Mouse (Mus musculus) bone marrow macrophage, adult 2 months (primary cell): ENCODE measurements around the gene Txn1. TPM values are rescaled to one million over a fixed set of nuclear protein-coding genes. Genes with fewer than 3 reads are reported as not detected.
A peak's percentile ranks its signal among the peaks of the same experiment; 100 is the strongest.

Experiments used
- H3K27ac ChIP-seq: 2 replicates; pipeline ENCODE4 v1.5.1; 2012; ENCODE audit warnings: low read depth, low read length; ENCODE audit not compliant: insufficient read depth
- H3K4me1 ChIP-seq: 2 replicates; pipeline ENCODE4 v1.6.1; 2012; ENCODE audit warnings: low read length; ENCODE audit not compliant: control insufficient read depth, insufficient read depth
- H3K4me3 ChIP-seq: 2 replicates; pipeline ENCODE4 v1.5.1; 2012; ENCODE audit warnings: mild to moderate bottlenecking, low read length, moderate library complexity; ENCODE audit not compliant: insufficient read depth
- CTCF ChIP-seq: IDR thresholded peaks from 2 replicates; pipeline ENCODE4 v1.5.1; 2012; ENCODE audit warnings: low read depth, mild to moderate bottlenecking, low read length, moderate library complexity
- POLR2A ChIP-seq: IDR thresholded peaks from 2 replicates; pipeline ENCODE4 v1.6.1; 2012; ENCODE audit warnings: mild to moderate bottlenecking, low read depth, low read length, borderline replicate concordance
- polyA plus RNA-seq: library from polyadenylated mRNA; stranded (reverse); fragments of >200 nt; gene quantifications from 2 replicates; pipeline ENCODE4 v1.2.4, GENCODE M21; 2012; ENCODE audit not compliant: missing spikeins, insufficient read depth, insufficient read length

Gene Txn1
- polyA plus RNA-seq, 1 experiment: 298 TPM

DNA sequence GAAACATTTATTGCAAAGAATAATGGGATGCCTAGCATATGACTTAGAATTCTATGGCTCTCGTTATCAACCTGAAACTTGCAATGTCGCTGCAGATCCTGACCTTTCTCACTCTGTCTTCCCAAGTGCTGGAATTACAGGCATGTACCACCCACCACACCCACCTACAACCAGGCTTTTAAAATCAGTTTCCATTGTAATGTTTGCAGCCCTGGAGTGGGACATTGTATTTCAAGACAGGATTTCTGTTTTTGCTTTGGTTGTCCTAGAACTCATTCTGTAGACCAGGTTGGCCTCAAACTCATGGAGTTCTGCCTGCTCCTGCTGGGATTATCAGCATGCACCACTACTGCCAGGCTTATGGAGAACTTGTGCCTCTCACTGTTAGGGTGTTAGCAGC lies 13.3 kb downstream of the Txn1 start:
- no peak overlapping the region for H3K4me3 ChIP-seq
- H3K27ac ChIP-seq: no peak overlapping the region
- TF ChIP-seq POLR2A (no peak), CTCF (no peak)
- H3K4me1 ChIP-seq: no peaks in the 10 kb centered on the region

DNA sequence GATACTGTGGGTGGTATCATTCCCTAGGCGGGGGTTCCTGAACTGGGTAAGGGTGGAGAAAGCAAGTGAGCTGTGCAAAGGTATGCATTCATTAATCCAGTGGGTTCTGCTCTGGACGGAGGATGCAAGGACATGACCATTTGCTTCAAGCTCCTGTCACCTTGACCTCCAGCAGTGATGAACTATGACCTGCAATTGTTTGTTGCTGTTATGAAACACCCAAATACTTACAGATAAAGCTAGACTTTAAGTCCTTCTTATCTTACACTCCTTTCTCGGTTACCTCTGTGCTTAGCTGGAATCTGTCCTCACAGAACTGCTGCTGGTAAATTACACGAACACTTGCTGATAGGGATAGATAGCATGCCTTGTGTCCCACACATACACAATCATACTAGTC lies 15.6 kb downstream of the Txn1 start:
- Histone ChIP-seq H3K4me3 (no peak overlapping the region), H3K4me1 (no peaks in the 10 kb centered on the region), H3K27ac (no peak overlapping the region)
- TF ChIP-seq POLR2A (no peak), CTCF (no peak)

DNA sequence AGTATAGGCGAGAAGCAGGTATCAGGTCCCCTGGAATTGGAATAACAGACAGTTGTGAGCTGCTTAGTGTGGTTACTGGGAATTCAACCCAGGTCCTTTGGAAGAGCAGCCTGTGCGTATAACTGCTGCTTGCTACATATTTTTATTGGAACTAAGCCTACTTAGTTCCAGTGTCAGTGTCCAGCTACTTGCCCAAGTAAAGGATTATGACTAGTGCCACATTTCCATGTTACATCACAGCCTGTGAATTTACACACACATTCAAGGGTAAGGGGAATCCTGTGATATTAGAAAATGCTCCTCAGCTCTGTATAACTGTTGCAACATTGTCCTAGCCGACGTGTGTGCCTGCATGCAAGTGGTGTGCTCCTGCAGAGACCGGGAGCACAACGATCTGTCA lies 18.9 kb downstream of the Txn1 start:
- Histone ChIP-seq H3K4me3 (no peak overlapping the region), H3K27ac (no peak overlapping the region), H3K4me1 (no peaks in the 10 kb centered on the region)
- TF ChIP-seq CTCF: no peak
- no peak for TF ChIP-seq POLR2A

- TF ChIP-seq POLR2A (no peak), CTCF (no peak)
- Histone ChIP-seq H3K27ac (no peak overlapping the region), H3K4me1 (peaks cover 6% of the 10 kb centered on the region; the same call in 1 of the 2 replicates), H3K4me3 (no peak overlapping the region)
These were observed 22.0 kb downstream of the Txn1 start for GRCm38 (mm10) chr4:57934181-57934580.

- no peak overlapping the region for H3K4me3 ChIP-seq
- H3K4me1 ChIP-seq: peaks cover 6% of the 10 kb centered on the region; the same call in 1 of the 2 replicates
- TF ChIP-seq POLR2A: no peak
- 0 out of 2 replicates have a peak overlapping the region, but pooled peaks have one; percentile 11 for H3K27ac ChIP-seq
These were observed 25.5 kb downstream of the Txn1 start for GRCm38 (mm10) chr4:57930559-57931170.

DNA sequence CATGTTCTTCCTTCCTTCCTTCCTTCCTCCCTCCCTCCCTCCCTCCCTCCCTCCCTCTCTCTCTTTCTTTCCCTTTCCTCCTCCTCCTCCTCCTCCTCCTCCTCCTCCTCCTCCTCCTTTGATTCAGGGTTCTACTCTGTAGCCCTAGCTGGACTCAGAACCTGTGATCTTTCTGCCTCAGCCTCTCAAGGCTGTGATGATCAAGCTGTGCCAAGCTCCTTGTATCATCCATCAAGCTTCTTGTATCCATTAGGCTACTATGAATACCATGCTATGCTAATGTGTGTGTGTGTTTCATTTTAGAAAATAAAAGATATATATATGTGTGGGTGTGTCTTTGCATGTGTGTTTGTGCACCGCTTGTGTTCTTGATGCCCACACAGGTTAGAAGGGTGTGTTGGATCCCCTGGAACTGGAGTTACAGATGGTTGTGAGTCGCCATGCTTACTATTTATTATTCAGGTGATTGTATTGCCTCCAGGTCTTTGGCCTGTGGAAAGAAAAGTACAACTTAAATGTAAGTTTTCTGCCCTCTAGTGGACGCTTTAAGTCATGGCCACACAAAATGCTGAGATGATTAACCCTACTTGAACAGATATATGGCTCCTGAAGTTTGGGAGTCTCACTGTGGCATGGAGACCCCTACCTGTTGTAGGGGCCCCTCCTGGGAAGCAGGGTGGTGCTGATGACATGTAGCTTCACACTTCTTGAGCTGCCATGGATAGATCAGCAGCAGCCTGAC lies 28.6 kb downstream of the Txn1 start:
- TF ChIP-seq POLR2A (no peak), CTCF (no peak)
- Histone ChIP-seq H3K4me1 (peaks cover 6% of the 10 kb centered on the region; the same call in 1 of the 2 replicates), H3K27ac (no peak overlapping the region), H3K4me3 (no peak overlapping the region)

DNA sequence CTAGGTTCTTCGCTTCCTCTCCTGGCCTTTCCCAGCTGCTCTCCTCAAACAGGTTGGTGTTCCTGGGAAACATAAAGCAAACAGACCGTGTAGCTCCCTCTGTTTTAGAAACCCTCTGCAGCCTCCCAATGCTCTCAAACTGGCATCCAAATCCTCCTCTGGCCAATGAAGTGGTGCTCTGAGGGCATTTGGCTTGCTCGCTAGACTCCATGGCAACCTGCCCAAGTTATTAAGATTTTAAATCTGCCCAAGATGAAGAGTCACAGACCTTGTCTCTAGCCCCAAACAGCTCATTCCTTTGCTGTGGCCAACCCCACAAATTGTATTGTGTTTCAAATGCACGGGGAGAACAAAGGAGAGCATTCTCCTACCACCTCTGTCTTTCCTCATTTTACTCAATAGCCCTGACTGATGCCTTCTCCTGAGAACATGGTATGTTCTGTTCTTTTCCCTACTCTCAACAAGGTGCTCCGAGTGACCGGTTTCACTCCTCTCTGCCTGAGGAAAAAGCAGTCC lies 31.6 kb downstream of the Txn1 start:
- no peak overlapping the region for H3K27ac ChIP-seq
- no peak for TF ChIP-seq POLR2A
- no peak for TF ChIP-seq CTCF
- no peaks in the 10 kb centered on the region for H3K4me1 ChIP-seq
- no peak overlapping the region for H3K4me3 ChIP-seq

- Histone ChIP-seq H3K27ac (no peak overlapping the region), H3K4me1 (no peaks in the 10 kb centered on the region), H3K4me3 (no peak overlapping the region)
- TF ChIP-seq CTCF: no peak
- TF ChIP-seq POLR2A: no peak
These were observed 34.0 kb downstream of the Txn1 start for GRCm38 (mm10) chr4:57922171-57922570.

GRCm38 (mm10) chr4:57920522-57920921 lies 35.7 kb downstream of the Txn1 start:
- no peak for TF ChIP-seq CTCF
- no peak for TF ChIP-seq POLR2A

DNA sequence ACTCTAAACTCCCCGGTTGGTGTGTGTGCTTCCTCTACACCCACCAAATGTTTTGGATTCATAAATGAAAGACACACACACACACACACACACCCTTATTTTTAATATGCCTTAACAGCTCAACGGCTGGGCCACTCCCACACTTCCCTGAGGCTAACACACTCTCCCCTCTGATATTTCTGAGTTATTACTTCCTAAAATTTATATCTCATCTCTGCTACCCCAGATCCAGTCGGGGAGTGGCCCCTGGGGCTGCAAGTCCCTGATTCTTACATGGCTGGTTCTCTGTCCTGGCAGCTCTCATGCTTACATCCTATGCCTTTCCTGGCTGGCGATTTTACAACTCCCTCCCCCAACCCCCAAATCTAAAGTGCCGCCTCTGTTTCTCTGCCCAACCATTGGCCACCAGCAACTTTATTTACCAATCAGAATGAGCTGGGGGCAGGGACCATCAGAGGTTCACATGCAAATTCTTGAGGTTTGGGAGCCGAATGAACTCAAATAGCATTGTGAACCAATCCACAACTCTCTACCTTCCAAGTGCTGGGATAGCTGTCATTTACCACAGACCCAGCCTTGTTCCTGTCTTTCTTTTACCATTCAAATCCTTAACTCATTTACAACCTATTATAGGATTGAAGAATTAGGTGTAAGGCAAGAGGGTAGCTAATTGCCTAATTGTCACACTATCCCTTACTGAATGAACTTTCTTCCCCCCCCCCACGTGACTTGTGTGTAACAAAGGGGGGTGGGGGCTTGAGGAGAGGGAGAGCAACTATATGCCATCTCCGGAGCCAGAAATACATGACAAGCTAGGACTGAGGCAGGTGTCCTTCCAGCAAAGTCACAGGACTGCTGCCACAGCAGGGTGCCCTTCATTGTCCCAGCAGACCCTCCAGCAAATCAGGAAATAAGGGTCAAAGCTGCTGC lies 36.5 kb downstream of the Txn1 start:
- TF ChIP-seq CTCF: no peak
- TF ChIP-seq POLR2A: no peak
- Histone ChIP-seq H3K27ac (no peak overlapping the region), H3K4me1 (no peaks in the 10 kb centered on the region), H3K4me3 (no peak overlapping the region)

More at GRCm38 (mm10) chr4:57920522-57920921, 35.7 kb downstream of the Txn1 start:
- H3K27ac ChIP-seq: no peak overlapping the region
- no peak overlapping the region for H3K4me3 ChIP-seq
- no peaks in the 10 kb centered on the region for H3K4me1 ChIP-seq
